Mouse (Mus musculus) embryonic fibroblast, embryonic 13.5 days (primary cell): ENCODE data around the gene Cyp2r1. TPM values are rescaled to one million over a fixed set of nuclear protein-coding genes. Genes with fewer than 3 reads are reported as not detected.
A peak's percentile ranks its signal among the peaks of the same experiment; 100 is the strongest.
"Not testable (repeated sequence)": the region's sequence is repeated elsewhere in the genome, so short reads cannot be mapped to it uniquely, and the experiment has no call there.

Experiments
- H3K27ac ChIP-seq: 2 replicates; pipeline ENCODE4 v1.5.1; 2012; ENCODE audit warnings: low read length, control low read depth, inconsistent platforms; ENCODE audit not compliant: insufficient read depth
- H3K4me1 ChIP-seq: 2 replicates; pipeline ENCODE4 v1.6.1; 2011; ENCODE audit warnings: low read length; ENCODE audit not compliant: control insufficient read depth, insufficient read depth
- H3K4me3 ChIP-seq: 2 replicates; pipeline ENCODE4 v1.5.1; 2011; ENCODE audit warnings: mild to moderate bottlenecking, control low read depth, low read length; ENCODE audit not compliant: insufficient read depth
- CTCF ChIP-seq: IDR thresholded peaks from 2 replicates; pipeline ENCODE4 v1.5.1; 2011; ENCODE audit warnings: mild to moderate bottlenecking, control low read depth, low read length, moderate library complexity, borderline replicate concordance; ENCODE audit not compliant: insufficient read depth
- POLR2A ChIP-seq: IDR thresholded peaks from 2 replicates; pipeline ENCODE4 v1.6.1; 2011; ENCODE audit warnings: low read depth, mild to moderate bottlenecking, control low read depth, low read length, moderate library complexity
- polyA plus RNA-seq: library from polyadenylated mRNA; stranded (reverse); fragments of >200 nt; gene quantifications from 2 replicates; pipeline ENCODE4 v1.2.4, GENCODE M21; 2011; ENCODE audit warnings: low read depth; ENCODE audit not compliant: missing spikeins, insufficient read length

Cyp2r1 gene
- polyA plus RNA-seq = 3.4 and 3.5 TPM in 2 replicates

DNA sequence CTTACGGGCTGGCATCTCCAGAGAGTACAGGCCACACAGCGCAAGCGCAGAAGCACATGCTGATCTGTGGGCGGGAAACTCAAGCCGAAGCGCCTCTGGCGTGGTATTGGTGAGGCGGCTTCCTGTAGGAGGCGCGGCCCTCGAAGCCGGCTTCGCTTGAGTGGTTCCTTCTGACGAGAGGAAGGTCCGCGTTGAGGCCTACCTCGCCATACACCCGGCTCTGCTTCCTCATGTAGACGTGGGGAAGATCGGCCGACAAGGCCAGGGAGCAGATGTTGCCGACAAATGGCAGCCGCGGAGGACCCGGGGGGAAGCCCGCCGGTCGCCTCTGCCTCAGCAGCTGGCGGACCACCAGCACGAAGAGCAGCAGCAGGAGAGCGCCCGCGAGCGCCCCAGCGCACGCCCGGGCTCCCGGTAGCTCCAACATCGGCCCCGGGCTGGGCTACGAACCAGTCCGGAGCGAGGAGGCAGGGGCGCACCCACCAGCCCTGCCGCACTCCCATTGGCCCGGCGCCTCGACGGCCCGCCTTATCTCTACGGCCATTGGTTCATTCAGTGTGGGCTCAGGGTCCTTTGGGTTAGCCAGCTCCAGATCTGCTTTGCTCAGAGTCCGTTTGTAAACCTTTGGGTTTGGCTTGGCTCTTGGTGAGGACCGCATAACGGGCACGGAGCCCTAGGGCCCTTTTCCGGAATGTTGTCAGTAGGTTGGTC, at the start of gene Cyp2r1:
Gene Cyp2r1 (minus strand): TSS at position 442 of the 711 bp plus-strand sequence.
- Histone ChIP-seq H3K27ac (peak within 1 kb of the TSS; percentile 51), H3K4me1 (no peaks in the 10 kb centered on the region), H3K4me3 (peak within 1 kb of the TSS; percentile 37)
- peak; percentile 52; the same call in 1 of the 2 replicates for TF ChIP-seq POLR2A
- no peak for TF ChIP-seq CTCF

DNA sequence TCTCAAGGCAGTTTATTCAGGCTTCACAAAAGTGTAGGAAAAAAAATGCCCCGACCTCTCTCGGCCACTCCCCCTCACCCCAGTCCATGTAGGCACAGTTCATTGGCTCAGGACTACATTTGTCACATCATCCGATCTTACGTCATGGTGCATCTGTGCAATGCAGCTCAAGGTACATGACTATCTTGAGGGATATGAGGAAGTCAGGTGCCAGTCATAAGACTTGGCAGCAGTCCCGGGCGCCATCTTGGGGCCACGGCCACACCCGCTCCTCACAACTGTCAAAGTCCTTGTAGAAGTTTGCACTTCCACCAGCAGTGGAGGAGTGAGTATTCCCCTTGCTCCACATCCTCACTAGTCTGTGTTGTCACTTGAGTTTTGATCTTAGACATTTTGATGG, 31.6 kb upstream of the Cyp2r1 start:
- not testable (repeated sequence) for H3K27ac ChIP-seq, H3K4me3 ChIP-seq, H3K4me1 ChIP-seq

DNA sequence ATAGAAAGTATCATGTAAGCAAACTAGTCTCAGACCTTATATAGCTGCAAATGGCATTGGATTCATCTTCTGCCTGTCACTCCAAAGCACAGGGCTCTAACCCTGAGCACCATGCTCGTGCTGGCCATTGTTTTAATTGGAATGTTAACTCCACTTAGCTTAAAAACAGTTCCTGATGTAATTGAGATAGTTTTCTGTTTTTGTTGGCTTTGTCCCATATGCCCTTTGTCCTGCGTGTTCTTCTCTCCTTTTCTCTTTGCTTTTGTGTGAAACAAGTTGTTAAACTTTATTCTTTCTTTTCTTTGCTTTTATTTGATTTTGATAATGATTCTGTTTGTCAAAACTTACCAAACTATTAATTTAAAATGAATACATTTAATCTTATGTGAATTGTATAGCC, 19.7 kb upstream of the Cyp2r1 start:
- Histone ChIP-seq H3K4me1 (no peaks in the 10 kb centered on the region; the same call in 1 of the 2 replicates), H3K27ac (no peak overlapping the region), H3K4me3 (no peak overlapping the region)
- TF ChIP-seq POLR2A = no peak

DNA sequence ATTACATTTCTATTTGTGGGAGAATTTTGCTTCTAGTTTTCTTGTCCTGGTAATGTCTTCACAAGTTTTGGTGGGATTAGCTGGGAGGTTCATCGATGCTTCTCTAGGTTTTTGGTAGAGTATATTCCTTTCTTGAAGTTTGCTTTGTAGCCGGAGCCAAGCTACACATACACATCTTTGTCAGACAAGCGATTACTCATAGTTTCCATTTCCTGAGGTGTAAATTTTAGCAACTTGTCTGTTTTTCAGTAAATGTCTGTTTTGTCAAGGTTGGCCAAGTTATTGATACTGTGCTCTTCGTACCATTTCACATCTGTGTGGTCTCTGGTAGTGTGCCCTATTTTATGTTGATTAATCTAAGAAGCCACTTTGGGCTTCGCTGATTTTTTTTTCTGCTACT, 18.4 kb upstream of the Cyp2r1 start:
- Histone ChIP-seq H3K27ac (no peak overlapping the region), H3K4me1 (no peaks in the 10 kb centered on the region; the same call in 1 of the 2 replicates), H3K4me3 (no peak overlapping the region)
- TF ChIP-seq CTCF (no peak), POLR2A (no peak)

DNA sequence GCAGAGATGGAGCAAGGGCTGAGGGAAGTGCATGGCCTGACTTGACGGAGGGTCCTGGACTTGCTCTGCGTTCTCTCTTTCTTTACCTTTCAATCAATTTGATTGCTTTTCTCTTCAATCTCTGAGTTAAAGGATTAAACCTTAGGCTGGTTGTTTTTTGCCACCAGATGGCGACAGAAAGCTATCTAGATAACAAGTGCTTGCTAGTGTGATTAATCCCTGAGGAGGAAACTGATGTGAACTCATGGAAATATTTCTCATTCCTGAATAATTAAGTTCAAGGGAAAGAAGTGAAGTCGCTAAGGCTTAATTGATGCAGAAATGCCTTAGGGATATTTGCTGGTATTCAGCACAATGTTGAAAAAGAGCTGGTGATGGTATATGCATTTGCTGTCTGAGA, 17.7 kb upstream of the Cyp2r1 start:
- H3K4me3 ChIP-seq = no peak overlapping the region
- H3K27ac ChIP-seq = no peak overlapping the region
- H3K4me1 ChIP-seq = no peaks in the 10 kb centered on the region; the same call in 1 of the 2 replicates
- TF ChIP-seq CTCF (no peak), POLR2A (no peak)

DNA sequence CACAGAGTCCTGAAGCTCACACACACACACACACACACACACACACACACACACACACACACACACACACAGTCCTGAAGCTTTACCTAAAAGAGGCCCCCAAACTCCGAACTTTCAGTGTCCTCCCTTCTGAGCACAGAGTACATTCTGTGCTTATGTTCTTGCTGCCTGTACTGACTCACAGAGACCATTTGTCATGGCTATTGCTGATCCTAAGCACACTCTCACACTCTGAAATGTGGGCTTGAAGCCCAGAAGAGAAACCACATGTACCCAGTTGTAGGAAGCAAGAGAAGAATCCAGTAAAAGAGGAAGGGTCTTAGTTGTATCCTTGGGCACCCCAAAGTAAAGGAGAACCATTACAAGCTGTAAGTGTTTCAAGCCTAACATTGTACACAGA, 14.9 kb upstream of the Cyp2r1 start:
- no peaks in the 10 kb centered on the region; the same call in 1 of the 2 replicates for H3K4me1 ChIP-seq
- TF ChIP-seq POLR2A = no peak
- no peak for TF ChIP-seq CTCF
- H3K27ac ChIP-seq = peak overlapping the region; percentile 61
- H3K4me3 ChIP-seq = no peak overlapping the region

DNA sequence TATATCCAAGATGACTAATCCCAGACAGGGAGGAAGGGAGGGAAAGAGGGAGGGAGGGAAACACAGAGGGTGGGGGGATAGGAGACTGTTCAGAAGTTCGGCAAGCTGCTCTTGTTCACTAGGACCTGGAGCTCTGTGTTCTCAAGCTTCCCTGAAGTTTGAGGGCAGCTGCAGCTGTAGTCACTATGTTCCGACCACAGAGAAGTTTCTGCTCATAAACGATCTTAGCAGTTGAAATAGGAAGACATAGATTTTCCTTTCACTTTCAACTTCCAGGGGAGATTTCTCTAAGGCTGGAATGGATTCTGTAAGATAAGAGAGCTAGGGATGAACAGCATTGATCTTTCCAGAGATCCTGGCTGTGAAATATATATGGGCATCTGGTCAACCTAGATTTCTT, 14.2 kb upstream of the Cyp2r1 start:
- Histone ChIP-seq H3K27ac (no peak overlapping the region), H3K4me1 (no peaks in the 10 kb centered on the region; the same call in 1 of the 2 replicates), H3K4me3 (no peak overlapping the region)
- TF ChIP-seq POLR2A = no peak
- TF ChIP-seq CTCF = no peak

DNA sequence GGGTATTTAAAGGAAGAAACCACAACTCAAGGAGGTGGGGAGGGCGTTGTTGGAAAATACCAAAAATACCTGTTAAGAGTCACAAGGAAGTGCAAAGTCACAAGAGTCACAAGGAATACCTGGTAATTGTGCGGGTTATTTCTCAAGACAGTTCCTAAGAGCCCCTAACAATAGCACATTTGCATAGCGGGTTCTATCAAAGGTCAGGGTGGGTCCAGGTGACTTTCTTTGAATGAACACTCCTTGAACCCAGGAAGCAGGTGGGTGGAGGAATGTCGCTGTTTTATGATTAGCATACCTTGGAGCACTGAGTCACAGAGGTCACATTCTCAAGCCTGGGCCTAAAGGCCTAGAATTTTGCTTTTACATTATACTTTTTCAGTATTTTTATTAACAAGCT, 11.1 kb upstream of the Cyp2r1 start:
- H3K27ac ChIP-seq, H3K4me3 ChIP-seq, H3K4me1 ChIP-seq: not testable (repeated sequence)

DNA sequence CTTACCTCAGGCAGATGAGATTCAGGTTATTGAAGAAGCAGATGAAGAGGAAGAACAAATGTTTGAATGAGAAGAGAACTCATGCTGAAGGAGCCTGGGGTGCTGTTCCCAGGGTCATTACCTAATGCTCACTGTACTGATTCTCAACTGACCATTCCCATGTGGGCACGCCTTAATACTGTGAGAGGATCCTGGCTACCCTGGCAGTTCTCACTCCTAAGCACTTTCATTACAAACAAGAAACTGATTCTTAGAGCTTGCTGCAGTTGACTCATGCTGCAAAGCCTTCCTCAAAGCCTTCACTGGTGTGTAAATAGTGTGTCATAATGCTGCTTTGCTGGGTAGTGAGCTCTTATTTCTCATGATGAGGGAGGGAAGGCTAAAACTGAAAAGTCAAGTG, 26.6 kb downstream of the Cyp2r1 start:
- Histone ChIP-seq H3K4me3 (no peak overlapping the region), H3K27ac (no peak overlapping the region), H3K4me1 (no peaks in the 10 kb centered on the region)
- TF ChIP-seq POLR2A = no peak
- no peak for TF ChIP-seq CTCF

DNA sequence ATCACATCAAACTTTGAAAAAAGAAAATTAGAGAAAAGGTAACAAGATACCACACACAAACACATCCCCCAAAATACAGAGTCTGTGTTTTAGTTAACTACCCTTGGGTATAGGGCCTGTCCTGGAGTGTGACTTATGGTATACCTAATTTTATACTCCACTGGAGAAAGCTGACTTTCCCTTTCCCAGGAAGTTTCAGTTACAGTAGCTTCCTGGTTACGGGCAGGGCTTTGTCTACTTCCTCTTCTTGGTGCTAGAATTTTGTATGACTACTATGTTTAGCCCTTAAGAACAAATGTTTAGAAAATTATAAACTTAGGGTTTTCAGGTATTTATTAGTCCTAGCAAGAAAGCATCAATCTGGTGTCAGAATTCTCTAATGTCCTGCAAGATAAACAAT, 36.5 kb downstream of the Cyp2r1 start:
- no peak overlapping the region for H3K4me3 ChIP-seq
- H3K4me1 ChIP-seq = no peaks in the 10 kb centered on the region
- TF ChIP-seq POLR2A = no peak
- no peak for TF ChIP-seq CTCF
- H3K27ac ChIP-seq = no peak overlapping the region

DNA sequence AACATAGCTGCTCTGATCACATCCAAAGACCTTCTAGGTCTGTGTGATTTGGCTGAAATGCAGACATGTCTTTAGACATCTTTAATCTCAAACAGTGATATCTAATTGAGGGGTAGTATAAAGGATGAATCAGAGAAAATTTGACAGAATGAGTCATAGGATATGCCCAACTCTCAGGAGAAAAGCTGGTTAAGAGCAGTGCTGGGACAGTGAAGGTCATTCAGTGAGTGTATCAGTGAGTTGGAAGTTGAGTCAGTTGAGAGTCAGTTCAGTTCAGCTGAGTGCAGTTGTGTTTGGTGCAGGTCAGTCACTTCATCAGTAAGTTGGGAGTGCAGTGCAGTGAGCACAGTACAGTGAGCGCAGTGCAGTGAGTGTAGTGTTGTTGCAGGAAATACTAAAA, 42.6 kb downstream of the Cyp2r1 start:
- TF ChIP-seq CTCF (no peak), POLR2A (no peak)
- H3K4me3 ChIP-seq = no peak overlapping the region
- no peaks in the 10 kb centered on the region for H3K4me1 ChIP-seq
- no peak overlapping the region for H3K27ac ChIP-seq
